Mouse (Mus musculus) neural tube, embryonic 13.5 days (tissue): ENCODE data around the gene Gm5796. TPM values are rescaled to one million over a fixed set of nuclear protein-coding genes. Genes with fewer than 3 reads are reported as not detected.
"Not testable (repeated sequence)": the region's sequence is repeated elsewhere in the genome, so short reads cannot be mapped to it uniquely, and the experiment has no call there.

ENCODE experiments used
- ATAC-seq: fragments of 200-750 bp; cut with Nextera tagmentation; 2 replicates; pipeline ENCODE4 v1.8.0; 2017; ENCODE audit warnings: low read depth, mild to moderate bottlenecking, moderate TSS enrichment, moderate library complexity
- H3K27ac ChIP-seq: fragments of 300-500 bp; sonication (generic); replicated peaks from 2 replicates; pipeline ENCODE4 v1.5.1; 2015; ENCODE audit warnings: moderate library complexity, mild to moderate bottlenecking, inconsistent platforms
- H3K27me3 ChIP-seq: fragments of 300-500 bp; sonication (generic); 2 replicates; pipeline ENCODE4 v1.6.1; 2015; ENCODE audit warnings: mild to moderate bottlenecking, inconsistent platforms
- H3K36me3 ChIP-seq: fragments of 300-500 bp; sonication (generic); 2 replicates; pipeline ENCODE4 v1.6.1; 2015; ENCODE audit warnings: mild to moderate bottlenecking, inconsistent platforms
- H3K4me1 ChIP-seq: fragments of 300-500 bp; sonication (generic); replicated peaks from 2 replicates; pipeline ENCODE4 v1.6.1; 2015; ENCODE audit warnings: inconsistent platforms
- H3K4me2 ChIP-seq: fragments of 300-500 bp; sonication (generic); 2 replicates; pipeline ENCODE4 v1.6.1; 2015; ENCODE audit warnings: inconsistent platforms, mild to moderate bottlenecking, moderate library complexity
- H3K4me3 ChIP-seq: fragments of 300-500 bp; sonication (generic); 2 replicates; pipeline ENCODE4 v1.5.1; 2015; ENCODE audit warnings: mild to moderate bottlenecking, inconsistent platforms
- H3K9ac ChIP-seq: fragments of 300-500 bp; sonication (generic); 2 replicates; pipeline ENCODE4 v1.6.1; 2015; ENCODE audit warnings: moderate library complexity, mild to moderate bottlenecking, inconsistent platforms
- H3K9me3 ChIP-seq: fragments of 300-500 bp; sonication (generic); 2 replicates; pipeline ENCODE4 v1.6.1; 2016; ENCODE audit warnings: inconsistent platforms
- WGBS: fragments of 180-500 bp; shearing (Covaris S2); methylation state at CpG from one replicate; pipeline ENCODE4 v1.1.7; 2015; 5-methylcytosine and 5-hydroxymethylcytosine counted together
- polyA plus RNA-seq: library from polyadenylated mRNA; unstranded; fragments of >200 nt; fragmentation: Nextera tagmentation; extraction: Ambion mirVana; gene quantifications from 2 replicates; pipeline ENCODE4 v1.2.1, GENCODE M21; 2015

Gene Gm5796
- polyA plus RNA-seq = 1.6 and 2.4 TPM in 2 replicates

- not testable (repeated sequence) for ATAC-seq, H3K9me3 ChIP-seq, H3K4me2 ChIP-seq, H3K4me3 ChIP-seq, H3K27me3 ChIP-seq, H3K4me1 ChIP-seq, H3K9ac ChIP-seq, H3K36me3 ChIP-seq, H3K27ac ChIP-seq
- 100% methylated on average over 1 of the region's 3 CpGs for WGBS
Observed at GRCm38 (mm10) chr14:4023641-4024040, at the start of gene Gm5796. Gene Gm5796, plus strand, starts transcription at chr14:4023941.

- not testable (repeated sequence) for H3K36me3 ChIP-seq, H3K9me3 ChIP-seq, H3K4me3 ChIP-seq, ATAC-seq, H3K4me2 ChIP-seq, H3K27ac ChIP-seq, H3K27me3 ChIP-seq, H3K9ac ChIP-seq, H3K4me1 ChIP-seq
- 57% methylated on average over 1 of the region's 3 CpGs for WGBS
Observed at GRCm38 (mm10) chr14:3998094-3998493, 25.6 kb upstream of the Gm5796 start, which contains the start of gene Gm3099. Gene Gm3099, plus strand, starts transcription at chr14:3998394.

- H3K27ac ChIP-seq, H3K4me1 ChIP-seq, H3K36me3 ChIP-seq, H3K27me3 ChIP-seq, H3K9ac ChIP-seq, ATAC-seq, H3K4me3 ChIP-seq, H3K4me2 ChIP-seq, H3K9me3 ChIP-seq: not testable (repeated sequence)
- WGBS = 62% methylated on average over 3 of the region's 3 CpGs
Observed at GRCm38 (mm10) chr14:4083820-4084219, 60.1 kb downstream of the Gm5796 start, which contains the start of gene Gm3115. Gene Gm3115, plus strand, starts transcription at chr14:4084120.

Other genes starting within 250 kb of the Gm5796 start
- 3.0 and 3.2 TPM in 2 replicates for gene Gm3002, start 213.9 kb upstream of the Gm5796 start, polyA plus RNA-seq
- 0.31 TPM in 1 of 2 replicates, not detected in the other for gene Gm3033, start 177.7 kb upstream of the Gm5796 start, polyA plus RNA-seq
- not detected in 2 replicates for gene Gm2916, start 139.8 kb upstream of the Gm5796 start, polyA plus RNA-seq
- gene Gm3029, start 92.2 kb upstream of the Gm5796 start, polyA plus RNA-seq = not detected in 2 replicates
- 1.5 and 1.6 TPM in 2 replicates for gene Gm3095, start 60.4 kb upstream of the Gm5796 start, polyA plus RNA-seq
- not detected in 2 replicates for gene Gm3099, start 25.5 kb upstream of the Gm5796 start, polyA plus RNA-seq
- not detected in 2 replicates for gene Gm3115, start 60.2 kb downstream of the Gm5796 start, polyA plus RNA-seq
- gene Gm8108, start 86.6 kb downstream of the Gm5796 start, polyA plus RNA-seq = 2.4 and 3.0 TPM in 2 replicates
- not detected in 2 replicates for gene Gm3127, start 141.1 kb downstream of the Gm5796 start, polyA plus RNA-seq
- gene Gm2974, start 158.6 kb downstream of the Gm5796 start, polyA plus RNA-seq = 4.4 and 4.9 TPM in 2 replicates
- gene Gm3138, start 225.7 kb downstream of the Gm5796 start, polyA plus RNA-seq = not detected in 2 replicates